Mouse (Mus musculus): ENCODE measurements around the gene Alox12.

Gene Alox12

GRCm38 (mm10) chr11:70254931-70255531 is at the start of gene Alox12:
TSS of gene Alox12 (minus strand) at chr11:70255353.
- in situ Hi-C loops (cut with MseI, MboI): no loop called here

GRCm38 (mm10) chr11:70302293-70302692 is 47.1 kb upstream of the Alox12 start:
- in situ Hi-C loops (cut with MseI, MboI): no loop called here

GRCm38 (mm10) chr11:70297836-70298454 is 42.8 kb upstream of the Alox12 start:
- in situ Hi-C loops (cut with MseI, MboI): no loop called here

GRCm38 (mm10) chr11:70297405-70297804 is 42.3 kb upstream of the Alox12 start:
- in situ Hi-C loops (cut with MseI, MboI): no loop called here

- in situ Hi-C loops (cut with MseI, MboI): no loop called here
These were observed 38.7 kb upstream of the Alox12 start for GRCm38 (mm10) chr11:70293881-70294280.

DNA sequence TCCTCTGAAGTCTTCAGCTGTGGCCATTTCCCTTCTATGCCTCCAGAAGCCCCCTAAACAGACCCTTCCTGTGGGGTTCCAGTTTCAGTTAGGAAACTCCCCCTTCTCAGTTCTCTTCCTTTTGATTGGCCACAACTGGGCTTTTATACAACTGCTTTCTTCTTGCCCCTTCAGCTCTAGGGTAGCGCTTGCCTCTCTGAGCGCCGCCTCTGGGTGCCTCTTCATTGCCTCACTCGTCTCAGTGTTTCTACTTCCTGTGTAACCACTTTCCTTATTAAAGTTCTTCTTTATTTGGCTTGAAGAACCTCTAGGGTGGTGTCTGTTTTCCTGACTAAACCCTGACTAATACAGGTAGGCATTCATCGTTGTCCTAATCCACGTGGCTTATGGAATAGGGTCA is 36.1 kb upstream of the Alox12 start:
- in situ Hi-C loops (cut with MseI, MboI): no loop called here

DNA sequence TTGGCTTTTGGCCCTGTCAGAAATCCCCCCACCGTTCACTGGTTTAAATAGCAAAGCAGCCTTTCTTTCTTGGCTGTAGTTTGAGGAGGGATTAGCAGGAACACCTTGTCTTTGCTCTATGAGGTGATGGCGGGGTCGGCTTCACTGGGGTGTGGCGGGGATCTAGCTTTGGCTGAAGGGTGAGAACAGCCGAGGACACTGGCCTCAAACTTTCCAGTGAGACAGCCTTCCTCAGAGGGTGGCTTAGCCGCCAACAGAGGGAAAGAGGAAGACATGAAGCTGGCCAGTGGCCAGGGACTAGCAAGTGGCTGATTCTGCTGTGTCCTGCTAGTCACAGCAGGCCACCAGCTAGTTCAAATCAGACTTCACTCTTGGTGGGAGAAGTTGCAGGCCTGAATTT is 34.1 kb upstream of the Alox12 start:
- in situ Hi-C loops (cut with MseI, MboI): no loop called here

DNA sequence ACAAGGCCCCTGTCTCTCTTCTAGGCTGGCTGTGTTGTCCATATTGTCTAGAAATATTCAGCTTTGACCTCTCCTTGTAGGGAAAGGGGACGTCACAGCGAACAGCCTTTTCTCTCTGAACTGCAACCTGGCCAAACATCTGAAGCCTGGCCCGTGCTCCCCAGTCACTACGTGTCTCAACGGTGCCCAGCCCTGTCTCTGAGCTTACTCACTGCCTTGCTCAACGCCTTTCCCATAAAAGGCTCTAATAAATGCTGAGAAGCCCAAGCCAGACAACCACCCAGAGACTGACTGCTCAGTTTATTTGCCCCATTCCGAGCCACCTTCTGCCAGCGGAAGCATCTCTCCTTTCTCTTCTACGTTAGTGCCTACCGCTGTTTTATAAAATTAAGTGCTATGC is 32.9 kb upstream of the Alox12 start:
- in situ Hi-C loops (cut with MseI, MboI): no loop called here

DNA sequence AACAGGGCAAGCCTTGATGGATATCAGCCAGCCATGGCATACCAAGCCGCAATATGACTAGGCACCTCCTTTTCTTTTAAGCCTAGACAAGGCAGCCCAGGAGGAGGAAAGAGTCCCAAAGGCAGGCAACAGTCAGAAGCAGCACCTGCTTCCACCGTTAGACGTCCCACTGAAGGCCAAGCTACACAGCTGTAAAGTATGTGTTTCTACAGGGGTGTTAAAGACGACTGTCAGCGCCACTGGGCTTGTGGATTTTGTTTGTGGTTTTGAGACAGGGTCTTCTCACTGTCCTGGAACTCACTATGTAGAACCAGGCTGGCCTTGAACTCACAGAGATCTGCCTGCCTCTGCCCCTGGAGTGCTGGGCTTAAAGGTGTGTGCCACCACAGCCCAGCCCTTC is 30.5 kb upstream of the Alox12 start:
- in situ Hi-C loops (cut with MseI, MboI): no loop called here

GRCm38 (mm10) chr11:70284757-70285156 is 29.6 kb upstream of the Alox12 start:
- in situ Hi-C loops (cut with MseI, MboI): no loop called here

DNA sequence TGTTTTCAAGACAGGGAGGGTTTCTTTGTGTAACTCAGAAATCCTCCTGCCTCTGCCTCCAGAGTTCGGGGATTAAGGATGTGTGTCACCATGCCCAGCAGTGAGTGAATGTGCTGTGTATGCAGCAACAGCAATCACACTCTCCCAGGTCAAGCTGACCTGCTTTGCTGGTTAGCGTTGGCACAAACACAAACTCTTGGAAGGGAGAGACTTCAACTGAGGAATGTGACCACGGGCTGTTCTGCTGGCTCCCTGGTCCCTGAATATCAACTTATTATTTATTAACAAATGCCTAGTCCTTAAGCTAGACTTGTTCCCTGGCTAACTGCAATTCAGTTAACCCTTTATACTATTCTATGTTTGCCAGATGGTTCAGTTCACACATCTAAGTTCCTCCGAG is 28.5 kb upstream of the Alox12 start:
- in situ Hi-C loops (cut with MseI, MboI): no loop called here

- in situ Hi-C loops (cut with MseI, MboI): no loop called here
These were observed 25.3 kb upstream of the Alox12 start for GRCm38 (mm10) chr11:70280441-70280840.

DNA sequence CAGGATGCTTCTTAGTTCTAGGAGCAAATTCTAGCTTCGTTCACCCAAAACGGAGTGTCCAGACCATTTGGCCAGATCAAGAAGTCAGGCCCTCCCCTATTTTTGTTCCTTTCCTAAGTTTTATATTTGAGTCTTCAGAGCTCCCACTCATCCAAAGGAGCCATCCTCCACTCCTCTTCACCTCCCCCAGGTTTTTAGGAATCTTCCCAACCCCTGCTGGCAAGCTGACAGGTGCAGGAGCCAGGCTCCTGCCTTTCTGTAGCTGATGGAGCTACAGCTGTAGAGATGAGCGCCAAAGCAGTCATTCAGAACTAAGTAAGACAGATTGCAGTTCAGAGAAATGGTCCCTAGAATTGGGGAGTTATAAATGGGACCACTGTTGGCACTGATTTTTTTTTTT is 23.8 kb upstream of the Alox12 start:
- in situ Hi-C loops (cut with MseI, MboI): no loop called here

GRCm38 (mm10) chr11:70271641-70272040 is 16.5 kb upstream of the Alox12 start:
- in situ Hi-C loops (cut with MseI, MboI): no loop called here

- in situ Hi-C loops (cut with MseI, MboI): no loop called here
These were observed 11.3 kb upstream of the Alox12 start for GRCm38 (mm10) chr11:70266405-70266804.

DNA sequence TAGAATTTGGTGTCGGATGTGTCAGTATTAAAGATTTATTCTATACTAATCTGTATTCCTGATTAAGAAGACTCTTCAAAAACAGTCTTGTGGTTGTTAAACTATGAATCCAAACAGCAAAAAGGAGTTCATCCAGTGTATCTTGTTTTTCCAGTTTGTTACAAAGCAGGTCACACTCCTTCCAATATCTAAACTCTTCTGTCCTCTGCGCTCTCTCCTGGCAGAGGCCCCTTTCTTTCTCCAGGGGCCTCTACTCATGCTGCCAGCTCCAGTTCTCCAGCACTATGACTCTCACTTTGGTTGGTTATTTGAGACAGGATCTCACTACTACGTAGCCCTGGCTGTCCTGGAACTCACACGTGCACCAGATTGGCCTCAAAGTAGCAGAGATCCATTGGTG is 10.7 kb upstream of the Alox12 start:
- in situ Hi-C loops (cut with MseI, MboI): no loop called here

- in situ Hi-C loops (cut with MseI, MboI): no loop called here
These were observed 10.1 kb upstream of the Alox12 start for GRCm38 (mm10) chr11:70265252-70265651.

- in situ Hi-C loops (cut with MseI, MboI): no loop called here
These were observed 3.9 kb upstream of the Alox12 start for GRCm38 (mm10) chr11:70259035-70259434.

DNA sequence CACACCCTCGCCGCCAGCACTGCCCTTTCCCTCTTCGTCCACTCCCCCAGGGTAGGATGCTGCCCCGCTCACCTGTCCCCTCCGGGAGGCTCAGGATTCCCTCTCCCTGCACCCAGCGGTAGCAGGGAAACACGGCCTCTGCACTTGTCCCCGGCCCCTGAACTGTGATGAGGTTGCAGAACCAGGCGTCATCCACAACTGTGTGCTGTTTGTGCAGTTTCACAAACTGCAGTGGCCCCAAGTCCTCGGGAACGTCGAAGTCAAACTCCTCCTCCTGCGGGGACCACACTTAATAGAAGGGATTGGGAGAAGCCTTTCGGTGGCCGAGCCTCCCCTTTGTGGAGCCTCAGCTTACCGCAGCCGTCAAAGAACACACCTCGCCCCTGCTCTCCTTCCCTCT is 816 bp downstream of the Alox12 start:
- in situ Hi-C loops (cut with MseI, MboI): no loop called here

GRCm38 (mm10) chr11:70251853-70252252 is 3.3 kb downstream of the Alox12 start:
- in situ Hi-C loops (cut with MseI, MboI): no loop called here

- in situ Hi-C loops (cut with MseI, MboI): no loop called here
These were observed 5.0 kb downstream of the Alox12 start for GRCm38 (mm10) chr11:70250150-70250549.

- in situ Hi-C loops (cut with MseI, MboI): loop anchor here in 1 of 2 experiments (5.0 kb wide), 1 partner anchor 60 kb away; no protein-coding TSS in a partner anchor
These were observed 7.9 kb downstream of the Alox12 start for GRCm38 (mm10) chr11:70247136-70247845.

DNA sequence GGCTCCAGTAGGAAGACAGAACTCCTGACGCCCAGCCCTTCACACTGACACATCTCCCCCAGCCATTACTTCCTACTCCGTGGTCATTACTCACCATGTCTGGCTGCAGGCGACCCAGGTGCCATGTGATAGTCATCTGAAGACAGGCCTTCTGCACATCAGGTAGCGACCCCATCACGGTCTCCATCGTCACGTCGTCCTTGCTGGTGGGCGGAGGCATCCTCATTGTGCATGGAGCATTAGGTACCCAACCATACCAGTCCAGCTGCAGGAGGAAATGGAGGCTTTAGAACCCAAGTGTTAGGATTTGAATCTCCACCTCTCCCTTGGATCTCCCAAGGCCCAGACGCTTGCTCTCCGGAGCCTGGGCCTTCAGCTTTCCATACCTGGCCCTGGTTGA is 12.6 kb downstream of the Alox12 start:
- in situ Hi-C loops (cut with MseI, MboI): no loop called here
